Mouse (Mus musculus): ENCODE measurements around the gene Thegl. TPM values are rescaled to one million over a fixed set of nuclear protein-coding genes. Genes with fewer than 3 reads are reported as not detected.
A peak's percentile ranks its signal among the peaks of the same experiment; 100 is the strongest.
"Not testable (repeated sequence)": the region's sequence is repeated elsewhere in the genome, so short reads cannot be mapped to it uniquely, and the experiment has no call there.

Thegl gene
- 5.7 and 6.3 TPM in 2 replicates for polyA plus RNA-seq (2015; fragmentation: Nextera tagmentation; extraction: Ambion mirVana)

DNA sequence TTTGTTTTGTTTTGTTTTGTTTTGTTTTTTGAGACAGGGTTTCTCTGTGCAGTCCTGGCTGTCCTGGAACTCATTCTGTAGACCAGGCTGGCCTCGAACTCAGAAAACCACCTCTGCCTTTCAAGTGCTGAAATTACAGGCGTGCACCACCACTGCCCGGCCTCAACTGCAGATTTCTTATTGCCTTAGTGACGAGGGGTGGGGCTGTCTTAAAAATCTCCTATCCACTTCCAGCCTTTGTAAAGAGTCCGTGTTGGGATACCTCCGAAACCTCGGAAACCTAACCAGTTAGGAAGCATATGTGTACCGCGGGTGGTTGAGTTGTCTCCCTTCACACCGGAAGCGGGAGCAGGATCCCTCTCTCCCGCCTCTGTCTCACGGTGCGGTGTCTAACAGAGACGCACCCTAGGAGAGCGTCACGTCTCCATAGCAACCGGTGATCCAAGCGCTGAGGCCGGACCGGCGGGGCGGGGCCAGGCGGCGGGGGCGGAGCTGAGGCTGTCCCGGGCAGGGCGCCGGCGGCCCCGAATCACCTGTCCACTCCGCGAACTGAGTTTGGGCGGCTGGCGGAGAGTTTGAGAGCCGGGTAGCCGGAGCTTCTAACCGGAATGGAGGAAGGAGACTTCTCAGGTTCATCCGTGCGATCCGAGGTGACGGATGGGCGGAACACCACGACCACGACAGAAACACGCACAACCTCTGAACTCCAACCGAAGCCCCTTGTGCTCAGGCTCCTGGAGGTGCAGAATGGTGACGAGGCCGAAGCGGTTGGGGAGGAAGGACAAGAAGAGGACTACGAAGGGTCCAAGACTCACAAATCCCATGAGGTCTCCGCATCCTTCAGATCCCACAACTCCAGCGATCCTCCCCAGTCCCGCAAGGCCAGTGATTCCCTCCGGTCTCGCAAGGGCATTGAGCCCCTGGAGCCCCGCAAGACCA is at the start of gene Thegl:
TSS of gene Thegl (plus strand) at position 480 of the 939 bp plus-strand sequence.
- H3K4me1 ChIP-seq (replicated peaks; ENCODE audit: control insufficient read depth, insufficient read depth, low read length): no peaks in the 10 kb centered on the region

DNA sequence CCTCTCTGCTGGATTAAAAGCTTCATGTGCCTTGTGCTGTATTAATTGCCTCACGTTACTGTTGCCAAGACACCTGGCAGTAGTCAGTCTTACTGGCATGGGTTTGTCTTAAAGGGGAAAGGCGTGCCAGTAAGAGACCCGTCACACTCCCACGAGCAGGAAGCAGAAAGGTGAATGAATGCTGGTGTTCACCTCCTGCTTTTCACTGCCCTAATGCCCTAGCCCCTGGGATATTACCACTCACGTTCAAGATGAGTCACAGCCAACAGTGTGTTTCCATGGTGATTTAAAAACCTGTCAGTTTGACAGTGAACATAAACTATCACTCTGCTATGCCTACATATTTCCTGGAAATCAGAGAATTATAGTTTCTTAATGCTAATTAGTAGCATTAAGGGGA is 46.6 kb upstream of the Thegl start:
- Histone ChIP-seq H3K36me3 (ENCODE audit: control insufficient read depth, insufficient read depth) (peaks cover 42% of the 10 kb centered on the region), H3K9me3 (ENCODE audit: control insufficient read depth) (no peaks in the 10 kb centered on the region), H3K9ac (ENCODE audit: low read depth, low read length) (no peak overlapping the region), H3K4me3 (ENCODE audit: low read depth, low read length) (no peak overlapping the region), H3K27me3 (replicated peaks; ENCODE audit: control insufficient read depth, insufficient read depth, low read length) (no peaks in the 10 kb centered on the region), H3K4me2 (replicated peaks; ENCODE audit: low read depth) (no peak overlapping the region), H3K27ac (ENCODE audit: low read depth, low read length) (no peak overlapping the region), H3K4me1 (replicated peaks; ENCODE audit: control insufficient read depth, insufficient read depth, low read length) (no peaks in the 10 kb centered on the region)
- TF ChIP-seq CTCF (IDR thresholded peaks at IDR 0.05; ENCODE audit: low read depth): no peak
- WGBS: 49% methylated on average over 5 of the region's 5 CpGs
- ATAC-seq: no peak

More for the DNA sequence above, at the start of gene Thegl:
- H3K27ac ChIP-seq (ENCODE audit: low read depth, low read length): no peak within 1 kb of the TSS
- no peak within 1 kb of the TSS for H3K9ac ChIP-seq (ENCODE audit: low read depth, low read length)
- TF ChIP-seq CTCF (IDR thresholded peaks at IDR 0.05; ENCODE audit: low read depth): no peak
- H3K4me2 ChIP-seq (replicated peaks; ENCODE audit: low read depth): peak within 1 kb of the TSS; percentile 77
- H3K27me3 ChIP-seq (replicated peaks; ENCODE audit: control insufficient read depth, insufficient read depth, low read length): no peaks in the 10 kb centered on the region
- WGBS: 13% methylated on average over 57 of the region's 57 CpGs
- peak within 1 kb of the TSS; percentile 49 for H3K4me3 ChIP-seq (ENCODE audit: low read depth, low read length)
- ATAC-seq: peak; percentile 96
- H3K9me3 ChIP-seq (ENCODE audit: control insufficient read depth): no peaks in the 10 kb centered on the region
- no peaks in the 10 kb centered on the region for H3K36me3 ChIP-seq (ENCODE audit: control insufficient read depth, insufficient read depth)

DNA sequence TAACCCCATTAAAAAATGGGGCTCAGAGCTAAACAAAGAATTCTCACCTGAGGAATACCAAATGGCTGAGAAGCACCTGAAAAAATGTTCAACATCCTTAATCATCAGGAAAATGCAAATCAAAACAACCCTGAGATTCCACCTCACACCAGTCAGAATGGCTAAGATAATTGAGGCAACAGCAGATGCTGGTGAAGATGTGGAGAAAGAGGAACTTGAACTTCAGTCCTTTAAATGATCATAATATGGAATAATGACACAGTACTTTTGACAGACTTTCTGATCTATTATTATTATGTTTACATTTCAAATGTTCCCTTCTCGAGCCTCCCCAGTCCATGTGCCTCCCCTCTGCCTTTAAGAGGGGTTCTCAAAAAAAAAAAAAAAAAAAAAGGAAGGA is 44.7 kb upstream of the Thegl start:
- not testable (repeated sequence) for H3K4me3 ChIP-seq (ENCODE audit: low read depth, low read length); H3K4me1 ChIP-seq (replicated peaks; ENCODE audit: control insufficient read depth, insufficient read depth, low read length); H3K9ac ChIP-seq (ENCODE audit: low read depth, low read length); H3K27me3 ChIP-seq (replicated peaks; ENCODE audit: control insufficient read depth, insufficient read depth, low read length); H3K27ac ChIP-seq (ENCODE audit: low read depth, low read length); H3K4me2 ChIP-seq (replicated peaks; ENCODE audit: low read depth); H3K9me3 ChIP-seq (ENCODE audit: control insufficient read depth); ATAC-seq
- H3K36me3 ChIP-seq (ENCODE audit: control insufficient read depth, insufficient read depth): peaks cover 26% of the 10 kb centered on the region
- 68% methylated on average over 1 of the region's 1 CpGs for WGBS

DNA sequence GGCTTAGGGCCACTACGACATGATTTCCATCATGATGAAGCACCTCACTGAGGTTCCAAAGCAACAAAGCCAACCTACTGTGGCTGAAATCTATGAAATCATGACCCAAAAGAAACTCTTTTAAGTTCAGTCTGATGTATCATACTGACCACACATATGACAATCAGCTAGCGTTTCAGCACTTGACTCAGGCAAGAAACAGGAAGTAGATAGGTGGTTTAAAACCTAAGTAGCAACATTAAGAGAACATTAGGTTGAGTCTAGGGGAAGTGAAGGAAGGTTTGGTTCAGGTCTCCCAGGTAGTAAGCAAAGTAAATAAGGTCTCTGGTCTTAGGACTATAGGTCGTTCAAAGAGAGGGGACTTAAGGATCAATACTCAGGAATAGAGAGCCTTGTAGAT is 42.3 kb upstream of the Thegl start:
- no peak for ATAC-seq
- Histone ChIP-seq H3K36me3 (ENCODE audit: control insufficient read depth, insufficient read depth) (peaks cover 13% of the 10 kb centered on the region), H3K27me3 (replicated peaks; ENCODE audit: control insufficient read depth, insufficient read depth, low read length) (no peaks in the 10 kb centered on the region), H3K9me3 (ENCODE audit: control insufficient read depth) (no peaks in the 10 kb centered on the region), H3K4me3 (ENCODE audit: low read depth, low read length) (peak overlapping the region; percentile 94), H3K27ac (ENCODE audit: low read depth, low read length) (no peak overlapping the region), H3K9ac (ENCODE audit: low read depth, low read length) (peak overlapping the region; percentile 79; the same call in 1 of the 2 replicates), H3K4me1 (replicated peaks; ENCODE audit: control insufficient read depth, insufficient read depth, low read length) (no peaks in the 10 kb centered on the region), H3K4me2 (replicated peaks; ENCODE audit: low read depth) (peak overlapping the region; percentile 89)
- no peak for TF ChIP-seq CTCF (IDR thresholded peaks at IDR 0.05; ENCODE audit: low read depth)
- WGBS: 50% methylated on average over 3 of the region's 3 CpGs

DNA sequence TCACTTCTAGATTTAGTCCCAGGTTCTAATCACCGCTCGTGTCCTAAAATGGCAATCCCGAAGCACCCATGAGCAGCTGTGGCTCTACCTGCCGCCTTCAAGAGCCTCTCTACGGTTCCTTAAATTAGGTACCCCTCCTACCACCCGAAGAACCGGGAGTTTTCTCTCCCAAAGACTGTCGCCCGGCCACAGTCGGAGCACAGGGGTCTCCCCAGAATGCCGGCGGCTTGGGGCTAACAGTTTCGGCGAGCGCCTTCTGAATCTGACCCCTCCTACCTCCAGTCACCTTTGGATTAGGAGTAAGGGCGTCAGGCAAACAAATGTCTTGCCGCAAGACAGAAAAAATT is 41.6 kb upstream of the Thegl start:
- Histone ChIP-seq H3K4me2 (replicated peaks; ENCODE audit: low read depth) (peak overlapping the region; percentile 89), H3K36me3 (ENCODE audit: control insufficient read depth, insufficient read depth) (peaks cover 13% of the 10 kb centered on the region), H3K9ac (ENCODE audit: low read depth, low read length) (peak overlapping the region; percentile 79), H3K27me3 (replicated peaks; ENCODE audit: control insufficient read depth, insufficient read depth, low read length) (no peaks in the 10 kb centered on the region), H3K9me3 (ENCODE audit: control insufficient read depth) (no peaks in the 10 kb centered on the region), H3K4me3 (ENCODE audit: low read depth, low read length) (peak overlapping the region; percentile 94), H3K4me1 (replicated peaks; ENCODE audit: control insufficient read depth, insufficient read depth, low read length) (no peaks in the 10 kb centered on the region), H3K27ac (ENCODE audit: low read depth, low read length) (no peak overlapping the region)
- WGBS: 1% methylated on average over 17 of the region's 17 CpGs
- no peak for TF ChIP-seq CTCF (IDR thresholded peaks at IDR 0.05; ENCODE audit: low read depth)
- no peak for ATAC-seq

DNA sequence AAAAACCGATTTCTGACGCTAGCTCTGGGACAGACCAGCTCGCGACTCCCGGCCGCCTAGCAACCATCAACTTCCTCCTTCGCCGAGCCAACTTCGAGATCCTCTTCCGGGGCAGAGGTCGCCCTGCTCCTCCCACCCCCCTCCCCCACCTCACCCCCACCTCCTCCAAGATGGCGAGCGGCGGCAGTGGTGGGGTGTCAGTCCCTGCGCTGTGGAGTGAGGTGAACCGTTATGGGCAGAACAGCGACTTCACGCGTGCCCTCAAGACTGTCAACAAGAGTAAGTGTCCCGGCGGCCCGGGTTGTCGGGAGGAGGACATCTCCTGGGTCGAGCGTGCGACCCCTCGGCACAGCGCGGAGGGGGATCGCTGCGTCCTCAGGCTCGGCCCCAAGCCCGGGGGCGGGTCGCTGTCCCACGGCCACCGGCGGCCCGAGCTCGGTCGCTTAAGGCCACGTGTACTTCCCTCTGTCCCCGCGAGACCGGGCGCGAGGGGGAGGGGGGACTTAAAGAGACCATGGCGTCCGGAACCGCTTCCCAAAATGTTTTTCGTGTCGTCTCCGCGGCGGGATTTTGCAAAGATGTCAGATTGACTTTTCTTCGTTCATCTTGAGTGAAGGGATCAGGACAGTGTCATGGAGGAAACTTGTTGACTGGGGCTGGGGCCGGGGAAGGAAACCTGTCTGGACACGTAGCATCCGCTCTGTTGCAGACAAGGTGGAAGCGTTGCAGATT is 41.1 kb upstream of the Thegl start, which contains the start of gene Srp72:
TSS of gene Srp72 (plus strand) at position 130 of the 732 bp plus-strand sequence.
- peak within 1 kb of the TSS; percentile 79 for H3K9ac ChIP-seq (ENCODE audit: low read depth, low read length)
- no peaks in the 10 kb centered on the region for H3K4me1 ChIP-seq (replicated peaks; ENCODE audit: control insufficient read depth, insufficient read depth, low read length)
- ATAC-seq: peak; percentile 92
- WGBS: under 1% methylated on average over 60 of the region's 60 CpGs
- H3K4me3 ChIP-seq (ENCODE audit: low read depth, low read length): peak within 1 kb of the TSS; percentile 94
- peaks cover 16% of the 10 kb centered on the region for H3K36me3 ChIP-seq (ENCODE audit: control insufficient read depth, insufficient read depth)
- no peak for TF ChIP-seq CTCF (IDR thresholded peaks at IDR 0.05; ENCODE audit: low read depth)
- no peaks in the 10 kb centered on the region for H3K9me3 ChIP-seq (ENCODE audit: control insufficient read depth)
- no peaks in the 10 kb centered on the region for H3K27me3 ChIP-seq (replicated peaks; ENCODE audit: control insufficient read depth, insufficient read depth, low read length)
- H3K27ac ChIP-seq (ENCODE audit: low read depth, low read length): peak within 1 kb of the TSS; percentile 89
- peak within 1 kb of the TSS; percentile 89 for H3K4me2 ChIP-seq (replicated peaks; ENCODE audit: low read depth)

Measured in intestine, postnatal 0 days (tissue).